8 mouse cellular contexts compared by ENCODE assay signal in genomic region chr12:112617184-112617583, GRCm38 (mm10). TPM values are rescaled to one million over a fixed set of nuclear protein-coding genes. Genes with fewer than 3 reads are reported as not detected.
DNase-seq lines count a peak whose midpoint lies in the region; ATAC-seq and TF ChIP-seq lines count a peak whose summit lies in the region.

No protein-coding gene starts in this region.

- intact Hi-C loops in left cerebral cortex, adult 2 months (cut with DNase I), result loop anchor here (1.0 kb wide), 1 partner anchor 41 kb away; no protein-coding TSS in a partner anchor

- peaks cover 14% of the 10 kb centered on the region; the same call in 1 of the 2 replicates for H3K36me3 ChIP-seq in liver, embryonic 12.5 days
- H3K36me3 ChIP-seq in liver, embryonic 11.5 days (ENCODE audit: control insufficient read depth, insufficient read depth, low read length), result no peaks in the 10 kb centered on the region
- no peaks in the 10 kb centered on the region for H3K36me3 ChIP-seq in hindbrain, embryonic 12.5 days

- no peak for TF ChIP-seq CTCF in left cerebral cortex, adult 2 months (IDR thresholded peaks at IDR 0.05)

- H3K4me1 ChIP-seq in liver, embryonic 12.5 days, result peaks cover 48% of the 10 kb centered on the region
- H3K4me1 ChIP-seq in liver, embryonic 11.5 days (replicated peaks; ENCODE audit: control insufficient read depth, insufficient read depth, low read length), result peaks cover 34% of the 10 kb centered on the region
- peaks cover 23% of the 10 kb centered on the region for H3K4me1 ChIP-seq in hindbrain, embryonic 12.5 days

- no peaks in the 10 kb centered on the region for H3K9me3 ChIP-seq in liver, embryonic 12.5 days (replicated peaks)
- H3K9me3 ChIP-seq in liver, embryonic 11.5 days (ENCODE audit: control insufficient read depth, low read length), result no peaks in the 10 kb centered on the region
- no peaks in the 10 kb centered on the region for H3K9me3 ChIP-seq in hindbrain, embryonic 12.5 days (replicated peaks)

- no peak for DNase-seq in liver, embryonic 11.5 days (ENCODE audit: low spot score)
- DNase-seq in left cerebral cortex, adult 2 months (ENCODE audit: extremely low spot score in 1 of 2, low spot score in 2 of 2), result peak; percentile 69 to 76
- DNase-seq in spleen, postnatal 36 days (ENCODE audit: low spot score in 2 of 2), result peak; percentile 72 to 76
- DNase-seq in cerebellum, postnatal 36 days, result no peak
- no peak for DNase-seq in cerebellum, adult 8-10 months

- peaks cover 39% of the 10 kb centered on the region for H3K27me3 ChIP-seq in liver, embryonic 12.5 days (replicated peaks)
- peaks cover 15% of the 10 kb centered on the region for H3K27me3 ChIP-seq in liver, embryonic 11.5 days (replicated peaks; ENCODE audit: control insufficient read depth, insufficient read depth, low read length)
- peaks cover 41% of the 10 kb centered on the region for H3K27me3 ChIP-seq in hindbrain, embryonic 12.5 days

- no peak overlapping the region for H3K9ac ChIP-seq in liver, embryonic 12.5 days
- H3K9ac ChIP-seq in liver, embryonic 11.5 days (ENCODE audit: low read depth, low read length), result no peak overlapping the region
- H3K9ac ChIP-seq in hindbrain, embryonic 12.5 days, result no peak overlapping the region

- WGBS in liver, embryonic 12.5 days (ENCODE audit: insufficient replicate concordance), result 48% methylated on average over 11 of the region's 11 CpGs
- WGBS in liver, embryonic 11.5 days, result 62% methylated on average over 11 of the region's 11 CpGs
- WGBS in hindbrain, embryonic 12.5 days, result 81% methylated on average over 11 of the region's 11 CpGs

- no peak overlapping the region for H3K4me2 ChIP-seq in liver, embryonic 12.5 days
- no peak overlapping the region for H3K4me2 ChIP-seq in liver, embryonic 11.5 days
- no peak overlapping the region for H3K4me2 ChIP-seq in hindbrain, embryonic 12.5 days (replicated peaks)

- H3K27ac ChIP-seq in liver, embryonic 12.5 days, result peak overlapping the region; percentile 12; the same call in 1 of the 2 replicates
- H3K27ac ChIP-seq in liver, embryonic 11.5 days (ENCODE audit: low read depth, low read length), result no peak overlapping the region
- peak overlapping the region; percentile 3; the same call in 1 of the 2 replicates for H3K27ac ChIP-seq in left cerebral cortex, adult 2 months
- no peak overlapping the region for H3K27ac ChIP-seq in hindbrain, embryonic 12.5 days

- no peak for ATAC-seq in liver, embryonic 12.5 days
- ATAC-seq in liver, embryonic 11.5 days (replicated peaks; ENCODE audit: low FRiP score), result no peak
- peak; percentile 50 for ATAC-seq in common myeloid progenitor, adult 5-6 weeks (replicated peaks; ENCODE audit: low read depth, poor library complexity, severe bottlenecking)
- no peak for ATAC-seq in hindbrain, embryonic 12.5 days (ENCODE audit: low FRiP score)

- H3K4me3 ChIP-seq in liver, embryonic 12.5 days, result no peak overlapping the region
- H3K4me3 ChIP-seq in liver, embryonic 11.5 days (ENCODE audit: low read depth, low read length), result no peak overlapping the region
- no peak overlapping the region for H3K4me3 ChIP-seq in left cerebral cortex, adult 2 months
- H3K4me3 ChIP-seq in hindbrain, embryonic 12.5 days, result no peak overlapping the region

RNA-seq across cellular contexts. Expression of gene Adssl1, which starts 2.7 kb away (rescaled TPM):
- 5.2 and 5.6 TPM in 2 replicates for polyA plus RNA-seq in liver, embryonic 12.5 days (2016; fragmentation: Nextera tagmentation; extraction: Ambion mirVana)
- polyA plus RNA-seq in liver, embryonic 11.5 days (2014; fragmentation: Nextera tagmentation; extraction: Ambion mirVana), result 5.6 and 7.4 TPM in 2 replicates
- total RNA-seq in common myeloid progenitor, adult 5-6 weeks (2017), result 33.6 and 35.4 TPM in 2 replicates
- 10 to 100 TPM; 16.2 to 16.5 TPM for total RNA-seq in left cerebral cortex, adult 2 months (2021)
- 3.3 and 5.0 TPM in 2 replicates for polyA plus RNA-seq in hindbrain, embryonic 12.5 days (2016; fragmentation: Nextera tagmentation; extraction: Ambion mirVana)

RNA-seq across cellular contexts. Expression of gene Siva1, which starts 27.3 kb away (rescaled TPM):
- polyA plus RNA-seq in liver, embryonic 12.5 days (2016; fragmentation: Nextera tagmentation; extraction: Ambion mirVana), result 126 and 137 TPM in 2 replicates
- 216 and 222 TPM in 2 replicates for polyA plus RNA-seq in liver, embryonic 11.5 days (2014; fragmentation: Nextera tagmentation; extraction: Ambion mirVana)
- 198 and 209 TPM in 2 replicates for total RNA-seq in common myeloid progenitor, adult 5-6 weeks (2017)
- total RNA-seq in left cerebral cortex, adult 2 months (2021), result 10 to 100 TPM; 19.7 to 21.5 TPM
- 100 and 124 TPM in 2 replicates for polyA plus RNA-seq in hindbrain, embryonic 12.5 days (2016; fragmentation: Nextera tagmentation; extraction: Ambion mirVana)

RNA-seq across cellular contexts. Expression of gene Inf2, which starts 28.6 kb away (rescaled TPM):
- 2.2 and 2.7 TPM in 2 replicates for polyA plus RNA-seq in liver, embryonic 12.5 days (2016; fragmentation: Nextera tagmentation; extraction: Ambion mirVana)
- 4.6 and 6.5 TPM in 2 replicates for polyA plus RNA-seq in liver, embryonic 11.5 days (2014; fragmentation: Nextera tagmentation; extraction: Ambion mirVana)
- total RNA-seq in common myeloid progenitor, adult 5-6 weeks (2017), result 4.8 and 7.0 TPM in 2 replicates
- total RNA-seq in left cerebral cortex, adult 2 months (2021), result 100 to 1,000 TPM; 131 to 151 TPM
- 1.5 and 2.1 TPM in 2 replicates for polyA plus RNA-seq in hindbrain, embryonic 12.5 days (2016; fragmentation: Nextera tagmentation; extraction: Ambion mirVana)

RNA-seq across cellular contexts. Expression of gene Akt1, which starts 57.5 kb away (rescaled TPM):
- polyA plus RNA-seq in liver, embryonic 12.5 days (2016; fragmentation: Nextera tagmentation; extraction: Ambion mirVana), result 76.6 and 81.8 TPM in 2 replicates
- 54.9 and 62.9 TPM in 2 replicates for polyA plus RNA-seq in liver, embryonic 11.5 days (2014; fragmentation: Nextera tagmentation; extraction: Ambion mirVana)
- total RNA-seq in common myeloid progenitor, adult 5-6 weeks (2017), result 79.1 and 95.3 TPM in 2 replicates
- 100 to 1,000 TPM; 144 to 157 TPM for total RNA-seq in left cerebral cortex, adult 2 months (2021)
- 154 and 156 TPM in 2 replicates for polyA plus RNA-seq in hindbrain, embryonic 12.5 days (2016; fragmentation: Nextera tagmentation; extraction: Ambion mirVana)

Comparison
In these comparisons a context has a peak if more than half of its experiments do, and no peak if none do; other contexts are left out.
1. H3K27ac ChIP-seq: peak in liver, embryonic 12.5 days (single experiment) and left cerebral cortex, adult 2 months (single experiment); none in liver, embryonic 11.5 days (single experiment) and hindbrain, embryonic 12.5 days (single experiment).
2. DNase-seq: peak in left cerebral cortex, adult 2 months (2 of 2) and spleen, postnatal 36 days (2 of 2); none in liver, embryonic 11.5 days (single experiment), cerebellum, postnatal 36 days (0 of 2) and cerebellum, adult 8-10 months (single experiment).